Mouse (Mus musculus) spleen, embryonic (tissue): ENCODE results near the gene Poldip3.

ENCODE experiments used
- CTCF ChIA-PET: fragments of 350-600 bp; sonication (Branson Sonifier 250); formaldehyde crosslinking; loops from one replicate; lab custom pipeline; 2022; lab: Charles Lee

Poldip3 gene

GRCm38 (mm10) chr15:83165526-83166315 lies 16.5 kb upstream of the Poldip3 start:
- CTCF ChIA-PET = no interaction called here

DNA sequence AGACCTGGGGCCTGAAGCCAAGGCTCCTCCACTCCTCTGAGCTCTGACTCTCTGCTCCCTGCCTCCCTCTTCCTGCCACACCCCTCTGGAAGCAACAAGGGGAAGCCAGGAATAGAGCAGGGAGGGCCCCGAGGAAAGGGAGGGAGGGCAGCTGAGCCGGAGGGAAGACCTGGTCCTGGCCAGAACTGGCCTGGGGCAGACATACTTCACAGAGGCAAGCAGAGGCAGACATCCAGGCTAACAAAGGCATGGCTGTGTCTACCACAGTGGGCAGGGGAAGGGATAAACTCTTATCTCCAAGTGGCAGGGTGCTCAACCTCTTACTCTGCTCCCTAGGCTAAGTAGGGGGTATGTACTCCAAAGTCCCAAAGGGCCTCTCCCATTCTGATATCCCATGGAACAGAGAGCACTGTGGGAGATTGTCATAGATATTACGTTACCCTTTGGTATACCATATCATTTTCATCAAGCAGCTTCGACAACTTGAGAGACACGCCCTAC lies 15.8 kb upstream of the Poldip3 start:
- CTCF ChIA-PET = no interaction called here

DNA sequence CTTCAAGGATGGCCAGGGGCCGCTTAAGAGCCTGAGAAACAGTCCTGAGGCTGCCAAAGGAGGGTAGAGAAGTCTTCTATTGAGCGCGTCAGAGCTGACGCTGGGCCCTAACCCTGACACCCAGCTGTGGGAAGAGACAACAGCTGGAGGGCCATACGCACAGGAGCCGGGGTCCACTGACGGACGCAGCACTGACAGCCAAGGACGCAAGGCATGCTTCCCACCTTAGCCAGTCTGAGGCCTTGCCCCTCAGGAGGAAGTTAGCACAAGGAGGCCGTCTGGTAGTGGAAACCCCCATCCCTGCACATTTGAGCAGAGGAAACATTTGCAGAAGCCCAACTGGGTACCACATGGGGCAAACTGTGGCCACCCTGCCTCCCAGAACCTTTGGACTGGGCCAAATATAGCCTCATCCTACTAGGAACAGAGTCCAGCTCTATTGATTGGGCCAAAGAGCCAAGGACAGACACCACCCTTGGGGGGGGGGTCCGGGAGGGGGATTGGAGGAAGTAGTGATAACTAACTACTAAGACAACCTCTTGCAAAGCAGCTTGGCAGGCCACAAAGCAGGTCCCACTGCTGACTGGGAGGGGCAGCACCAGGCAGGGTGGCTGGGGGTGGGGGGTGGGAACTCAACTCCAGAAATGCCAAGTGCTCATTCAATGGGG lies 13.8 kb upstream of the Poldip3 start:
- CTCF ChIA-PET = no interaction called here

GRCm38 (mm10) chr15:83162001-83162400 lies 12.8 kb upstream of the Poldip3 start:
- CTCF ChIA-PET = no interaction called here

GRCm38 (mm10) chr15:83161062-83161748 lies 12.0 kb upstream of the Poldip3 start:
- CTCF ChIA-PET = no interaction called here

- CTCF ChIA-PET = no interaction called here
Observed at GRCm38 (mm10) chr15:83160561-83160960, 11.4 kb upstream of the Poldip3 start.

- CTCF ChIA-PET = no interaction called here
Observed at GRCm38 (mm10) chr15:83159823-83160222, 10.6 kb upstream of the Poldip3 start.

- CTCF ChIA-PET = no interaction called here
Observed at GRCm38 (mm10) chr15:83158587-83159160, 9.5 kb upstream of the Poldip3 start.

GRCm38 (mm10) chr15:83157667-83158064 lies 8.5 kb upstream of the Poldip3 start:
- CTCF ChIA-PET = interaction anchor here (0.7 kb wide), 1 partner anchor 15 kb away, joined by 3 read pairs; no protein-coding TSS in a partner anchor

DNA sequence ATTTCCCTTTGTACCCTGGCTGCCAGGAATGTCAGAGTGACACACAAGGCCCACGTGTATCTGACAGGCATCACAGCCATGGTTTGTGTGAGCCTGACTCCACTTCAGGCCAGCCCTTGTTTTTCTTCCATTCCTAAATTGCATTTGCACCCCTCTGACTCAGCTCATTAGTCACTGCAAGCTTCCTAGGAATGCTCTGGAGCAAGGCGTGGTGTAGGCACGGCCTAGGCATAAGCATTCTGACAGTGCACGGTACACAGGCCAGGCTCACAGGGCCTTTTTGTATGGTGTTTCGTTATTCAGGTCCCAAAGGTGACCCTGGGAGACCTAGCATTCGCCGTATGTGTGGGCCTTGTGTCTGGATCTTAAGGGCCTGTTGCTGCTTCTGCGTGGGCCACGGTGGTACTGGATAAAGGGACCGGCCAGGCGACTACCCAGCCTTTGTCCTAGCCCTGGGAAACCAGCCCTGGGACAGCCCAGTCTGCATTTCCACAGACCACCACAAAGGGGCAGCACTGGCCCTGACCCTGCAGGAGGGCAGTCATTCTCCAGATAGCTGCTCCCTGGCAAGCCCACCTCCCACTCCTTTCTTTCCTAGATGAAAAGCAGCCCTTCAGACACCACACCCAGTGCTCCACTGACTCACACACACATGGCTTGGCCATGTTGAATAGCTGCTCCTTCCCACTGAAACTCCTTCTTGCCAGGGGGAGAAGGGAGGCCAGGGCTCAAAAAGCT lies 7.9 kb upstream of the Poldip3 start:
- CTCF ChIA-PET = interaction anchor here (0.7 kb wide), 1 partner anchor 15 kb away, joined by 3 read pairs; no protein-coding TSS in a partner anchor

GRCm38 (mm10) chr15:83155672-83156419 lies 6.7 kb upstream of the Poldip3 start:
- CTCF ChIA-PET = interaction anchor here (0.8 kb wide), 1 partner anchor 70 kb away, joined by 3 read pairs; no protein-coding TSS in a partner anchor

DNA sequence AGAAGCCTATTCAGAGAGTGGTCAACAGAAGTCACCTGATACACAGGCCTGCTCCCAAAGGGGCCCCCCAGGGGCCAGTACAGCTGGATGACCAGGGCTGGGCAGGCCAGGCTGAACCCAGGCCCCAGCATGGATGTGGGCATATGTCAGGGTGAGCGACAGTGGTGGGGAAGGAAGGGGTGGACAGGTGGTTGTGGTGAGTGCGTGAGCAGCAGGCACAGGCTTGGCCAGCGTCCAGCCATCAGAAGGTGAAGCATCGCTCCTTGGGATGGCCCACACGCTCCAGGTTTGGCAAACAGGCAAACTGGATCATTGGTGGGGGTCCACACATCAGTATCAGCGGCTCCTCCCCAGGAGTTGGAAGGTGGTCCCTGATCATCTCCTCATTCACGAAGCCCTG lies 5.1 kb upstream of the Poldip3 start:
- CTCF ChIA-PET = no interaction called here

DNA sequence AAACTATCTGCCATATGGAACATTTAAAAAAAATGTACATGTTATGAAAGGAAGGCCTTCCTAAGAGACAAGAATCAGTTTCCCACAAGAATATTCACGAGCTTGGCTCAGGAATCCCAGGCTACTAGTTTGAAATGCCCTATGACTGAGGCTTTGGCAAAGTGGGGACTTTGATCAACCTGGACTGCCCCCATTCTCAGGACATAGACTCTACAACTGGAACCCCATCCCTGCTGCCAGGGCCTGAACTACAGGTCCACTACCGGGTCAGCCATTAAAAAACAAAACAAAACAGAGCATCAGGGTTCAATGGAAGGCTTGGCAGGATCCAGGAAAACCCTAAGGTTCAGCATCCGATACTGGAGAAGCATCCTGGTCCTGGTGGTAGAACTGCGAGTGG lies 1.5 kb upstream of the Poldip3 start:
- CTCF ChIA-PET = no interaction called here

- CTCF ChIA-PET = no interaction called here
Observed at GRCm38 (mm10) chr15:83150073-83150442, 874 bp upstream of the Poldip3 start.

- CTCF ChIA-PET = no interaction called here
Observed at GRCm38 (mm10) chr15:83148801-83149195, 386 bp downstream of the Poldip3 start.

DNA sequence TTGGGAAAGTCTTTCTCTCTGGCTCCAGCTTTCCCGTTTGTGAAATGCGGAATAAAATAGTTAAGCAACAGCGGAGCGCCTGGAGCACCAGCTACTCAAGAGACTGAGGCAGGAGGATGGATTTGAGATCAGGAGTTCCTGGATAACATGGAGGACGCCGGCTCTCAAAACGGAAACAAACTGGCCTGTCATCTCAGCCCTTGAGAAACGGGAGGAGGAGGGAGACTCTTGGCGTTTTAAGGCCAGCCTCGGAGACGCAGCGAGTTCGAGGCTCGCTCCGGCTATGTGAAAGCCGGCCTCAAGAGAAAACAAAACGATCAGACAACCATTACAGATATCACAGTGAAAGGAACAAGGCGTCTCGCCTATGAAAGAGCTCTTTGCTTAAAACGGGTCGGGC lies 789 bp downstream of the Poldip3 start:
- CTCF ChIA-PET = no interaction called here

DNA sequence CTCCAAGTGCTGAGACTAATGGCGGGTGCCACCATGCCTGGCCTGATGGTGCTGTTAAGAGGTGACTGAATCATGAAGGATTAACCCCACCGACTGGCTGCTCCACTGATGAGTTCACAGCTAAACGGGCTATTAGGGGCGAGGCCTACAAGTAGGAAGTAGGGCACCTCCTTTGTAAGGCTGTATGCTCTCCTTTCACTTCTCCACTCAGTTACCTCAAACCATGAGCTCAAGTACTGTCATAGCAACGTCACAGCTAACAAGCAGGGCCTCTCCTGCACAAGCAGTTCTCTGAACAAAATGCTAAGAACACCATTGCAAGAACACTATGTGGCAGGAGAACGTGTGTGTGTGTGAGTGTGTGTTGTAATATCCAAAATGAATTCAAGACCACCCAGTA lies 3.6 kb downstream of the Poldip3 start:
- CTCF ChIA-PET = no interaction called here

GRCm38 (mm10) chr15:83142861-83143260 lies 6.3 kb downstream of the Poldip3 start:
- CTCF ChIA-PET = interaction anchor here (0.6 kb wide), 1 partner anchor 14 kb away, joined by 3 read pairs; no protein-coding TSS in a partner anchor

DNA sequence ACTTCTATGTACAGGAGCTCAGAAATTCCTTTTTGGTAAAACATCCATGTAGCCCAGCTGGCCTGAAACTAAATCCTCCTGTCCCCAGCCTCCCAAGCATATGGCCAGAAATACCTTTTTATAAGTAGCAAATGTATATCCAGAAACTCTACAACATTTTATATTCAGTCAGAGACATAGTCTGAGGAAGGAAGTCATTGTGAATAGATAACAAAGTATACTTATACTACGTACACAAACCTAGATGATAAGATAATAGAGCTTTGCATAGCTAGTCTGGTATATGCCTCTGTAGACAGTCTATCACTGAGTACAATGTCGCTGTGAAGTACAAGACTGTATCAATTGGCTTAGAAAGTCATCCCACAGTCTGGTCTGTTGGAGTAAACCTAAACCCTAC lies 13.5 kb downstream of the Poldip3 start:
- CTCF ChIA-PET = no interaction called here

DNA sequence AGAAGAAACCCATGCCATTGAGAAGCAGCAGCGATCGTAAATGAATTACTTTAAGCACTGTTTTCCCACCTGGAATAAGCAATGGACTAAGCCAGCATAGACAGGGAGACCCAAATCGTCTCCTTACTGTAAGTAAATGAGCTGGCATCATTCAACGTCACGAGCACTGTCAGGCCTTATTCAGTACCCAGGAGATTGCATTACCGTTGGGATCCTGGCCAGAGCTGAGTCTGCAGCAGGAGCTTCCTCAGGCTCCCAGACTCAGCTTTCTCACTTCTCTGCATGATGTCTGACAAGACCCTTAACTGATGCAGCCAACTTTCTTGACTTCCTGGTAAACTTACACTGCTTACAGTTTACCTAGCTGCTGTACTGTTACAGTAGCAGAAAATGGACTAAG lies 14.5 kb downstream of the Poldip3 start:
- CTCF ChIA-PET = no interaction called here
